Mouse (Mus musculus): ENCODE results near the gene Acta1. TPM values are rescaled to one million over a fixed set of nuclear protein-coding genes. Genes with fewer than 3 reads are reported as not detected.

Acta1 gene
- polyA plus RNA-seq, 1 experiment from 2014 or later = 12.0 TPM

- 68% methylated on average over 10 of the region's 10 CpGs for WGBS
- no peak for DNase-seq (ENCODE audit: low spot score)
- H3K27ac ChIP-seq (replicated peaks; ENCODE audit: low read depth, low read length) = no peak overlapping the region
- peaks cover 6% of the 10 kb centered on the region; the same call in 1 of the 2 replicates for H3K27me3 ChIP-seq (ENCODE audit: control insufficient read depth, insufficient read depth, low read length)
- no peak overlapping the region for H3K4me2 ChIP-seq (ENCODE audit: low read depth, severe bottlenecking)
- no peak overlapping the region for H3K4me3 ChIP-seq (ENCODE audit: low read depth, low read length)
- no peak for ATAC-seq (ENCODE audit: insufficient number of reproducible peaks, low FRiP score, low TSS enrichment, low read depth)
- H3K9ac ChIP-seq (ENCODE audit: low read length) = no peak overlapping the region
- no peaks in the 10 kb centered on the region for H3K36me3 ChIP-seq (ENCODE audit: control insufficient read depth, insufficient read depth, low read length)
- no peaks in the 10 kb centered on the region for H3K9me3 ChIP-seq (ENCODE audit: control insufficient read depth, low read length)
- H3K4me1 ChIP-seq (ENCODE audit: control insufficient read depth, insufficient read depth, low read length) = no peaks in the 10 kb centered on the region; the same call in 1 of the 2 replicates
These were observed 14.3 kb downstream of the Acta1 start for GRCm38 (mm10) chr8:123880271-123880670.

GRCm38 (mm10) chr8:123877865-123878264 lies 16.7 kb downstream of the Acta1 start:
- ATAC-seq (ENCODE audit: insufficient number of reproducible peaks, low FRiP score, low TSS enrichment, low read depth) (no peak), DNase-seq (ENCODE audit: low spot score) (no peak)
- H3K9ac ChIP-seq (ENCODE audit: low read length) = no peak overlapping the region
- H3K27me3 ChIP-seq (ENCODE audit: control insufficient read depth, insufficient read depth, low read length) = no peaks in the 10 kb centered on the region
- H3K9me3 ChIP-seq (ENCODE audit: control insufficient read depth, low read length) = no peaks in the 10 kb centered on the region
- WGBS = 81% methylated on average over 2 of the region's 2 CpGs
- no peak overlapping the region for H3K4me2 ChIP-seq (ENCODE audit: low read depth, severe bottlenecking)
- no peak overlapping the region for H3K4me3 ChIP-seq (ENCODE audit: low read depth, low read length)
- no peaks in the 10 kb centered on the region for H3K4me1 ChIP-seq (ENCODE audit: control insufficient read depth, insufficient read depth, low read length)
- H3K27ac ChIP-seq (replicated peaks; ENCODE audit: low read depth, low read length) = no peak overlapping the region
- H3K36me3 ChIP-seq (ENCODE audit: control insufficient read depth, insufficient read depth, low read length) = no peaks in the 10 kb centered on the region

GRCm38 (mm10) chr8:123874324-123874723 lies 20.2 kb downstream of the Acta1 start:
- Histone ChIP-seq H3K9me3 (ENCODE audit: control insufficient read depth, low read length) (no peaks in the 10 kb centered on the region), H3K9ac (ENCODE audit: low read length) (no peak overlapping the region), H3K36me3 (ENCODE audit: control insufficient read depth, insufficient read depth, low read length) (no peaks in the 10 kb centered on the region), H3K27me3 (ENCODE audit: control insufficient read depth, insufficient read depth, low read length) (no peaks in the 10 kb centered on the region), H3K4me2 (ENCODE audit: low read depth, severe bottlenecking) (no peak overlapping the region), H3K4me1 (ENCODE audit: control insufficient read depth, insufficient read depth, low read length) (no peaks in the 10 kb centered on the region), H3K4me3 (ENCODE audit: low read depth, low read length) (no peak overlapping the region), H3K27ac (replicated peaks; ENCODE audit: low read depth, low read length) (no peak overlapping the region)
- no peak for DNase-seq (ENCODE audit: low spot score)
- ATAC-seq (ENCODE audit: insufficient number of reproducible peaks, low FRiP score, low TSS enrichment, low read depth) = no peak
- 83% methylated on average over 11 of the region's 11 CpGs for WGBS

- H3K27ac ChIP-seq (replicated peaks; ENCODE audit: low read depth, low read length) = no peak overlapping the region
- DNase-seq (ENCODE audit: low spot score) = no peak
- H3K9ac ChIP-seq (ENCODE audit: low read length) = no peak overlapping the region
- no peak overlapping the region for H3K4me2 ChIP-seq (ENCODE audit: low read depth, severe bottlenecking)
- H3K4me1 ChIP-seq (ENCODE audit: control insufficient read depth, insufficient read depth, low read length) = no peaks in the 10 kb centered on the region
- ATAC-seq (ENCODE audit: insufficient number of reproducible peaks, low FRiP score, low TSS enrichment, low read depth) = no peak
- H3K4me3 ChIP-seq (ENCODE audit: low read depth, low read length) = no peak overlapping the region
- 81% methylated on average over 6 of the region's 6 CpGs for WGBS
- no peaks in the 10 kb centered on the region for H3K36me3 ChIP-seq (ENCODE audit: control insufficient read depth, insufficient read depth, low read length)
- no peaks in the 10 kb centered on the region for H3K9me3 ChIP-seq (ENCODE audit: control insufficient read depth, low read length)
- no peaks in the 10 kb centered on the region for H3K27me3 ChIP-seq (ENCODE audit: control insufficient read depth, insufficient read depth, low read length)
These were observed 21.2 kb downstream of the Acta1 start for GRCm38 (mm10) chr8:123873364-123873763.

DNA sequence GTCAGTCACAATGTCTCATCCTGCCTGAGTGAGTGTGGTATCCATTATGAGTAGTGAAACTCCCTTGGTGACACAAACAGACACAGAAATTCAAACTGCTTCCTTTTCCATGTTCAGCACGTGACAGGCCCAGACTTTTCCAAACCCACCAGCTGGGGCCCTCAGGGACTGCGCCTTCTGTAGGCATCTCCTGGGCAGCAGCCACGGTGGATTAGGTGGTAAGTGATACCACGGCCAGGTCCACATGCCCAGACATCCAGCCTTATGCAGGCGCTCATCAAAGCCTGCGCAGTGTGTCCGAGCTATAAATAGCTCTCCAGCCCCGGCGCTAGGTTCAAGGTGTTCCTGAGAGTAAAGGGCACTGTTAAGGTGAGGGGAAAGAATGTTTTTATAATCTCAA lies 22.5 kb downstream of the Acta1 start:
- 75% methylated on average over 9 of the region's 9 CpGs for WGBS
- H3K4me1 ChIP-seq (ENCODE audit: control insufficient read depth, insufficient read depth, low read length) = no peaks in the 10 kb centered on the region
- no peak overlapping the region for H3K9ac ChIP-seq (ENCODE audit: low read length)
- H3K27ac ChIP-seq (replicated peaks; ENCODE audit: low read depth, low read length) = no peak overlapping the region
- no peaks in the 10 kb centered on the region for H3K27me3 ChIP-seq (ENCODE audit: control insufficient read depth, insufficient read depth, low read length)
- no peak for ATAC-seq (ENCODE audit: insufficient number of reproducible peaks, low FRiP score, low TSS enrichment, low read depth)
- H3K9me3 ChIP-seq (ENCODE audit: control insufficient read depth, low read length) = no peaks in the 10 kb centered on the region
- H3K4me3 ChIP-seq (ENCODE audit: low read depth, low read length) = no peak overlapping the region
- H3K4me2 ChIP-seq (ENCODE audit: low read depth, severe bottlenecking) = no peak overlapping the region
- no peak for DNase-seq (ENCODE audit: low spot score)
- no peaks in the 10 kb centered on the region for H3K36me3 ChIP-seq (ENCODE audit: control insufficient read depth, insufficient read depth, low read length)

DNA sequence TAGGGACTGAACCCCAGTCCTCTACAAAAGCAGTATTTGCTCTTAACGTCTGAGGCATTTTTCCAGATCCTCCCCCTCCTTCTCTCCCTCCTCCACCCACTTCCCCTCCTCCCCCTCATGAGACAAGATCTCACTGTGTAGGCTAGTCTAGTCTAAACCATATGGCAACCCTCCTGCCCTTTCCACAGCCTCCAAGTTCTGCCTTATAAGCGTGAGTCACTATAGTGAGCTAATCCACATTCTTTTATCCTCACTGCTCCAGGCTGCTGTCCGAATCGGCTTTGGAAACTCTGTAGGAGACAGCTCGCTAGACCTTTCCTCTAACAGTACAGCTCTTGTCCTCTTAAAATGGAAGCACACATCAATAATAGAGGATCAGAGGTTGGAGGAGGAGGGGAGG lies 27.6 kb downstream of the Acta1 start:
- H3K4me1 ChIP-seq (ENCODE audit: control insufficient read depth, insufficient read depth, low read length) = no peaks in the 10 kb centered on the region
- no peaks in the 10 kb centered on the region for H3K9me3 ChIP-seq (ENCODE audit: control insufficient read depth, low read length)
- no peak for ATAC-seq (ENCODE audit: insufficient number of reproducible peaks, low FRiP score, low TSS enrichment, low read depth)
- H3K4me2 ChIP-seq (ENCODE audit: low read depth, severe bottlenecking) = no peak overlapping the region
- peaks cover 3% of the 10 kb centered on the region; the same call in 1 of the 2 replicates for H3K27me3 ChIP-seq (ENCODE audit: control insufficient read depth, insufficient read depth, low read length)
- no peak overlapping the region for H3K27ac ChIP-seq (replicated peaks; ENCODE audit: low read depth, low read length)
- 48% methylated on average over 5 of the region's 5 CpGs for WGBS
- H3K36me3 ChIP-seq (ENCODE audit: control insufficient read depth, insufficient read depth, low read length) = no peaks in the 10 kb centered on the region
- H3K4me3 ChIP-seq (ENCODE audit: low read depth, low read length) = no peak overlapping the region
- H3K9ac ChIP-seq (ENCODE audit: low read length) = no peak overlapping the region
- DNase-seq (ENCODE audit: low spot score) = no peak

GRCm38 (mm10) chr8:123865786-123866185 lies 28.8 kb downstream of the Acta1 start:
- Histone ChIP-seq H3K27ac (replicated peaks; ENCODE audit: low read depth, low read length) (no peak overlapping the region), H3K4me1 (ENCODE audit: control insufficient read depth, insufficient read depth, low read length) (no peaks in the 10 kb centered on the region), H3K9me3 (ENCODE audit: control insufficient read depth, low read length) (no peaks in the 10 kb centered on the region), H3K4me2 (ENCODE audit: low read depth, severe bottlenecking) (no peak overlapping the region), H3K36me3 (ENCODE audit: control insufficient read depth, insufficient read depth, low read length) (no peaks in the 10 kb centered on the region), H3K4me3 (ENCODE audit: low read depth, low read length) (no peak overlapping the region), H3K27me3 (ENCODE audit: control insufficient read depth, insufficient read depth, low read length) (peaks cover 5% of the 10 kb centered on the region; the same call in 1 of the 2 replicates), H3K9ac (ENCODE audit: low read length) (no peak overlapping the region)
- DNase-seq (ENCODE audit: low spot score) (no peak), ATAC-seq (ENCODE audit: insufficient number of reproducible peaks, low FRiP score, low TSS enrichment, low read depth) (no peak)
- WGBS = 81% methylated on average over 7 of the region's 7 CpGs

GRCm38 (mm10) chr8:123860386-123860785 lies 34.2 kb downstream of the Acta1 start:
- no peak for DNase-seq (ENCODE audit: low spot score)
- Histone ChIP-seq H3K9me3 (ENCODE audit: control insufficient read depth, low read length) (no peaks in the 10 kb centered on the region), H3K27ac (replicated peaks; ENCODE audit: low read depth, low read length) (no peak overlapping the region), H3K4me2 (ENCODE audit: low read depth, severe bottlenecking) (no peak overlapping the region), H3K9ac (ENCODE audit: low read length) (no peak overlapping the region), H3K36me3 (ENCODE audit: control insufficient read depth, insufficient read depth, low read length) (no peaks in the 10 kb centered on the region), H3K4me3 (ENCODE audit: low read depth, low read length) (no peak overlapping the region; the same call in 1 of the 2 replicates), H3K4me1 (ENCODE audit: control insufficient read depth, insufficient read depth, low read length) (peaks cover 5% of the 10 kb centered on the region), H3K27me3 (ENCODE audit: control insufficient read depth, insufficient read depth, low read length) (peaks cover 9% of the 10 kb centered on the region; the same call in 1 of the 2 replicates)
- 69% methylated on average over 4 of the region's 4 CpGs for WGBS
- no peak for ATAC-seq (ENCODE audit: insufficient number of reproducible peaks, low FRiP score, low TSS enrichment, low read depth)

DNA sequence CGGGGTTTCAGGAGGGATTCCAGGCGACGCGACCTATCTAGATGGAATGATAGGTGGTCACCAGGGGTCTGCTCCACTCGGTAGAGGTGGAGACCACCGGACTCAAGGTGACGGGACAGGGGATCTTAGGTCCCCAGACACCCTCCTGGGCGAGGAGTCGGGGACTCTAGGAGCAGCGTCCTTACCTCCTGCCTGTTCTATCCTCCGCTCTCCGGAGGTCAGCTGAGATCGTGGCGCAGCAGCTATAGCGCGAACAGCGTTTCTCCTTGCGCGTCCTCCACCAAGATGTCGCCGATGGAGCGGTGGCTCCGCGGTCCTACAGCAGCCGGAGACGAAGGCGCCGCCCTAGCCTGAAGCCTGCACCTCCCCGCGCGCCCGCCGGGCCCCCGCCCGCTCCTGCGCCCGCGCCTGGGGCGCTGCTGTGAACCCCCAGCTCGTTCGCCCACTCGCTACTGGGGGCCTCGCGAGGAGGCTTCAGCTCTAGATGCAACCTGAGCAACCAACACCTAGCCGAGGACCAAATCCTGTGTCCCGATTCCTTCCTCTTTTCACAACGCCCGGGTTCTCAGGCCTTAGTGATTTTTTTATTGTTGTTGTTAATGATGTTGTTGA lies 34.8 kb downstream of the Acta1 start, which contains the start of gene Ccsap:
Ccsap (minus strand) TSS at position 562 of the 612 bp plus-strand sequence.
- no peaks in the 10 kb centered on the region for H3K36me3 ChIP-seq (ENCODE audit: control insufficient read depth, insufficient read depth, low read length)
- H3K4me3 ChIP-seq (ENCODE audit: low read depth, low read length) = peak within 1 kb of the TSS; percentile 97
- peak; percentile 62 for ATAC-seq (ENCODE audit: insufficient number of reproducible peaks, low FRiP score, low TSS enrichment, low read depth)
- H3K4me1 ChIP-seq (ENCODE audit: control insufficient read depth, insufficient read depth, low read length) = peaks cover 5% of the 10 kb centered on the region
- H3K9ac ChIP-seq (ENCODE audit: low read length) = peak within 1 kb of the TSS; percentile 68
- H3K4me2 ChIP-seq (ENCODE audit: low read depth, severe bottlenecking) = peak within 1 kb of the TSS; percentile 92
- no peak within 1 kb of the TSS; the same call in 1 of the 2 replicates for H3K27ac ChIP-seq (replicated peaks; ENCODE audit: low read depth, low read length)
- peaks cover 9% of the 10 kb centered on the region; the same call in 1 of the 2 replicates for H3K27me3 ChIP-seq (ENCODE audit: control insufficient read depth, insufficient read depth, low read length)
- under 1% methylated on average over 48 of the region's 48 CpGs for WGBS
- H3K9me3 ChIP-seq (ENCODE audit: control insufficient read depth, low read length) = no peaks in the 10 kb centered on the region
- DNase-seq (ENCODE audit: low spot score) = no peak

All from limb, embryonic 11.5 days (tissue).